Mouse (Mus musculus) testis, postnatal 10 days (tissue): ENCODE measurements around the gene Klhdc10.

Experiments used
- DNase-seq: peaks from one replicate; pipeline ENCODE4 v3.0.0; 2021; ENCODE audit warnings: low spot score

Gene Klhdc10

DNA sequence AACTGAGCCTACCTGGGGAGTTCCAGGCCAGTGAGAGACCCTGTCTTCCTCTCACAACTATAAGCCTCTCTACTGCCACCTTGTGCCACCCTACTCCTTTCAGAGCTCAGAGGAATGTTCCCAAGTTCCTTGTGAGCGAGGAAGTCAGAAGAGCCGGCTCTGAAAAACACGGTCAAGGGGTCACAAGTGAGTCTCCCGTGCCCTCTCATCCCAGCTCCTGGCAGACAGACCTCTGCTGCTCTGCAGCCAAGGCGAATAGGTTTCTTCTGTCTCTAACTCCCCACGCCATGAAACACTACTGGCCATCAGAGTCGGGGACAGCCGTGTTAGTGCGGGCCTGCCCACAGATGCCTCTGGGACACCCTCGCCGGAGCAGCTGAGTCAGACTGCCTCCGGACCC is 67.0 kb downstream of the Klhdc10 start:
- DNase-seq: peak; percentile 75

DNA sequence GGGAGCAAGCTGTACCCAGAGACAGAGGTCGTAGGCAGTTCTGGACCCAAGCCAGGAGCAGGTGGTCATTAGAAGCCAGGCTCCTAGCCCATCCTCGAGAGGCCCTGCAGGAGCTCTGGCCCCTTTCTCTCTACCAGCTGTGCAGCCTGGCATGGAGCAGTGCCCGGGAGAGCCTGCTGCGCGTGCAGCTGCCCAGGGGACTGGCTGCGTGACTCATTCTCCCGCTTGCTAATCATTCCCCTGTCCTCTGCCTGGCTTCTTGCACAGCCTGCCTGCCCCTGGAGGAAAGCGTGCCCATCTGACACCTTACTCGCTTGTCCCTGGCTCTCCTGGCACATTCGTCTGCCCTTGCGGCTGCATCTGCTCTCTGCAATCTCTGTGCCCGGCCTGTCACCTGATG is 67.7 kb downstream of the Klhdc10 start:
- peak; percentile 60 for DNase-seq

- DNase-seq: no peak
Measured at GRCm38 (mm10) chr6:30471706-30472105, 70.0 kb downstream of the Klhdc10 start.

DNA sequence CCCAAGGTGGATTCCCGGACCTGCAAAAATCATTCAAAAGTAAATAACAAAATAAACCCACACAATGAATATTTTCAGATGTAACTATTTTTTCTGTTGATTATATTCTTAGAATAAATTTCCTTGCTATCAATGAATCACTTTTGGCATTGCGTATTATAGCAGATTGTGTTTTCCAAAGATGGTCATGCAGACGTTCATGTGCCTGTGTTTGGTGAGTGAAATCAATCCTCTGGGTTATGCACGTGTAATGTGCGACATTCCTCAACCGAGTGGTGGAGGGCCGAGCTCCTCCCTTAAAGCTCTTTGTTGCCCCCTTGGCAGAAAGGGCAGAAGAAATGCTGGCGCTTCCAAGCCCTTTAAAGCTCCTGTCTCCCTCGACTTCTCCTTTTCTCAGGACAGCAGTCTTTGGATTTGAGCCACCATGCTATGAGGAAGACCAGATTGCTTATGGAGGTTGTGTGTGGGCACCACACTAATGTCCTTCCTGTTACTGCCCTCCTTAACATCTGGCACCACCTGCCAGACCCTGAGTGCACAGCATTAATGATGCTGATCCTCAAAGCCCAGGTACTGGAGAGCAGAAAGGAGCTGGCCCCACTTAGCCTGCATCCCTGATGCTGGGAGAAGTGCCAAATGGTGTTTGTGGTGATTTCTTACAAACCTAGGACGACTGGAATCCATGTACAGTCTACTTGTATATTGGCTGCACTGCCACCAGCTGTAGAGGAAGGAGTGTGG is 74.5 kb downstream of the Klhdc10 start:
- DNase-seq: no peak

- DNase-seq: no peak
Measured at GRCm38 (mm10) chr6:30477210-30477714, 75.6 kb downstream of the Klhdc10 start.

DNA sequence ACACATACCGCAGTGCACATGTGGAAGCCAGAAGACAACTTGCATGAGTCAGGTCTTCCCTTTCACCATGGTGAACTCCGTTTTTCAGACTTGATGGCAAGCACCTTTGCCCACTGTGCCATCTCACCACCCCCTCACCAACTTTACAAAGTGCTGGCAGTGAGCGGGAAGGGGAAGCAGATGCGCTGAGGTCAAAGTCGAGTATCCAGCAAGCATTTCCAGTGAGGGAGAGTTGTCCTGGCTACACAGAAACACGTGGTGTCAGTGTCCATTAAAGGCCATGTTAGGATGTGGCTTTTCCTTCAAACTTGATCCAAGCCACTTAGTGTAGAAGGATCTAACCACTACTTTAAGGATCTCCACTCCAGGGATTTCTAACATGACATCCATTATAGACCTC is 76.1 kb downstream of the Klhdc10 start:
- DNase-seq: no peak

- DNase-seq: no peak
Measured at GRCm38 (mm10) chr6:30479418-30479817, 77.8 kb downstream of the Klhdc10 start.

DNA sequence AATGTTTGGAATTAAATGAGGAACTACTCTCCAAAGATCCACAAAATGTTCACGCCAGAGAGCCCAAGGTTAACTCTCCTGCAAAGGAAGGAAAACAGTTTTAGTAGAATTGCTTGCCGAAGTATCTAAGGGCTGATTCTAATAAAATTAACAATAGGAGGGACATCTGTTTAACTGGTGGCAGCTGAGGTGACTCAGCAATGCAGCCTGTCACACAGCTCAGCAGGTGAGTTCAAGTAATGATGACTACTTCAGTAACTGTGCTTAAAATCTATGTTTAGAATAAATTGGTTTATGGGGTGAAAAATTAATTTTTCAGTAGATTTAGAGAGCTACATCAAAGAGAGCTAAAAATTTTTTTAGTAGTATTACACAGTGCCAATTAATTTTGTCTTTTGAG is 81.2 kb downstream of the Klhdc10 start:
- DNase-seq: no peak

GRCm38 (mm10) chr6:30486504-30486903 is 84.8 kb downstream of the Klhdc10 start:
- no peak for DNase-seq

- no peak for DNase-seq
Measured at GRCm38 (mm10) chr6:30499049-30499448, 97.4 kb downstream of the Klhdc10 start.
